Mouse (Mus musculus): ENCODE results near the gene Ssr2.
"Not testable (repeated sequence)": the region's sequence is repeated elsewhere in the genome, so short reads cannot be mapped to it uniquely, and the experiment has no call there.

Gene Ssr2

DNA sequence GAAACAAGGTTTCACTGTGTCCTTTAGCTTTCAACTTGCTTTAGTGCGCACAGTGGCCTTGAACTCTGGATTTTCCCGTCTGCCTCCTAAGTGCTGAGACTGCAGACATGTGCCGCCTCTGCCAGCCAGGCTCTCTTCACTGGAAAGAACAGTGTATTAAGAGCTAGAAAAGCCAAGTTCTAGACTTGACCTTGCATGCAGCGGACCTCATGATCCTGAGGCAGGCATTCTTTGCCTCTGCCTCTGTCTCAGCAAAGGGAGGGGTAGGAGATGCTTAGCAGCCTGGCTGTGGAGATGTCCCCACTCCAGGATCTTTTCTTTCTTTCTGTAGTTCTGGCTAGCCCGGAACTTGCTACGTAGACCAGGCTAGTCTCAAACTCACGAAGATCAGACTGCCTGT, 29.2 kb downstream of the Ssr2 start:
- DNase-seq: no peak

DNA sequence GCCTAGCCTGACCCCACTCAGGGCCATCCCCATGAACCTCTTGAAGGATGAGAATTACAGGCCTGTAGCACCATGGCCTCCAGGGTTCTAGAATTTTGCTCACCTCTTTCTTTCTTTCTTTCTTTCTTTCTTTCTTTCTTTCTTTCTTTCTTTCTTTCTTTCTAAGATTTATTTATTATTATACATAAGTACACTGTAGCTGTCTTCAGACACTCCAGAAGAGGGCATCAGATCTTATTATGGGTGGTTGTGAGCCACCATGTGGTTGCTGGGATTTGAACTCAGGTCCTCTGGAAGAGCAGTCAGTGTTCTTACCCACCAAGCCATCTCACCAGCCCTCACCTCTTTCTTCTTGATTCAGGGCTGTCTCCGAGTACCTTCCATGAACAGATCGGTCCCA, 30.0 kb downstream of the Ssr2 start, which contains the start of gene Arhgef2:
Gene Arhgef2 (plus strand): TSS at position 301 of the 400 bp plus-strand sequence.
- DNase-seq: not testable (repeated sequence)

DNA sequence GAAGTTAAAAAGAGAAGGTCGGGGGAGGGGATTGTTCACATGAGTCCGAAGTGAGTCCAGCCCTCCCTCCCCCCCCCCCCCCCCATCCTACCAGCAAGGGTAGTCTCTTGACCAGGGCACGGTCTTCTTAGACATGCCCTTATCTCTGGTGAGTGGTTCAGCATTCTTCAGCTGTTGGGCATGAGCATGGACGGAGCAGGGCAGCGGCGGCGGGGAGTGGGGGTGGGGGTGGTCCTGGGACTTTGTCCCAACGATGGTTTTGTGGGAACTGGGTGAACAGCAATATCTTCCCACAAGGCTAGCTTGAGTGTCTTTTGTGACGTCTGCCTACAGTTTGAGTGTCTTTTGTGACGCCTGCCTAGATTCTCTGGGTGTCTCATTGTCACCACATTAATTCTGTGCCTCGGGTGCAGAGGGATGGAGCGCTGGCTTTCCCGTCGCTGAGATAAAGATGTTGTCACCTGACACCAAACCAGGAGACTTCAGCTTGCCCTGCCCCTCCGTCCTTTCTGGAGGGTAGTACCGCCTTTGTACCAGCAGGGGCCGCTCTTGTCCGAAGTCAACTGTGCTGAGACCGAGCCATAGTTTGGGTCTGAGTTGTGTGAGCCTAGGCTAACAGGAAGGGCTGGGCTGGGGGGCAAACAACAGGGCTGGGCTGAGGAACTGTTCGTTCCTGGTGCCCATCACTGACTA, 31.5 kb downstream of the Ssr2 start:
- DNase-seq: peak; percentile 91 to 92

DNA sequence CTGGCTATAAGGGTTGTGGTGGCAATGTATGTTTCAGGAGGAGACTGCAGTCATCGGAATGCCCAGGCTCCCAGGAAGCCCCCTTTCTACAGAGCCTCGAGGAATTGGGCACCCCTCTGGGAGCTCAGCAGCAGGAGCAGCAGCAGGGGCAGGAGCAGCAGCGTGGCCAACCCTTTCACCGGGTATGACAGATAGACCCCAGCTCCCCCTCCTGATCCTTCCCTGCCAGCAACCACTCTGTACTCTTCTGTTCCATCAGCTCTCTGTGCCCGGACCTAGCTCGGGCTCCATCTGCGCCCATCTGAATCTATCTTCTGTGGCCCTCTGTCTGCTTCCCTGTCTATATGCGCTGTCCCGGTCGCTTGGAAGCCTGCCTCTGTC, 32.1 kb downstream of the Ssr2 start:
- no peak for DNase-seq

DNA sequence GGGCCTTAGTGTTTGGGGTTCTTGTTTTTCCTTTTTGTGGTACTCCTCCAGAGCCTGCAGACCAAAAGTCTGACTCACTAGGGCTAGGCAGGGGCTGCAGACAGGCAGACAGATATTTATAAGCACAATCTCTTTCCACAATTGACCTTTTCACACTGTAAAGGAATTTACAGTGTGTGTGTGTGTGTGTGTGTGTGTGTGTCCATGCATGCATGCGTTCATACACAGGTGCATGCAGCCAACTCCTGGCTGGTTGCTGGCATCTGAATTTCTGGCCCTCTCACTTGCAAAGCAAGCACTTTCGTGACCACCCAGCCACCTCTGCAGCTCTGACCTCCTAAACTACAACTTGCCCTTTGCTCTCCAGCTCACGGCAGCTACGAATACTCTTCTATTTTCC, 33.4 kb downstream of the Ssr2 start:
- no peak for DNase-seq

DNA sequence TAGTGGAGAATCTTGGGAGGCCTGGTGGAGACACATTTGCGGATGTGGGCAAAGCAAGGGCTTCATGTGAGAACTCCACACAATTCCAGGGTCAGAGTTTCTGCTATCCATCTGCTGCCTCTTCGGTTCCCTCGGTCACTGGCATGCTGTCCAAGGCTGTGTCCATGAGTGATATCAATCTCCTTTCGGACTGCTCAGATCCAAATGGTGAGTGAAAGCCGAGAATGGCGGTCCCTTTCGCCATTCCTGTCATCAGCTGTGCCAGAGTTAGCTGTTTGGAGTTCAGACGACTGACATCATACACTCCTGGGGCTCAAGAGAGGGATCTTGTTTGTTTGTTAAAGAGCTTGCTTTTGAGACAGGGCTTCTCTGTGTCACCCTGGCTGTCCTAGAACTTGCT, 38.7 kb downstream of the Ssr2 start:
- no peak for DNase-seq

DNA sequence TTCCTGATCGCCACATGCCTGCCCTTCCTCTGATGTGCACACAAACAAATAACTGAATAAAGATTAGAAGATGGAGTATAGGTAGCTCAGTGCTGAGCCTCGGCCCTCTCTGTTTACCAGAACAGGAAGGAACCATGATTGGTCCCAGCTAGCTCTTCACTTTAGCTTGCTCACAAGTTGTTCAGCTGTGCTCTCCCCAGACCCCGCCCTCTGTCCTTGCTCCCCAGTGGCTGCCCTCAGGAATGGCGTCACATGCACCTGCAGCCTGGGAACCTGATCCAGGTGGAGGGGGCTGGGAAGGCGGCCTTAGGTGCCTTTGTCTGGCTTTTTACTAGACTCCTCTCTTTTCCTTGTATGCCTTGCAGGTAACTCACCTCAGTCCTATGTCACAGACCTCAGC, 39.4 kb downstream of the Ssr2 start:
- peak; percentile 55 to 73 for DNase-seq

DNA sequence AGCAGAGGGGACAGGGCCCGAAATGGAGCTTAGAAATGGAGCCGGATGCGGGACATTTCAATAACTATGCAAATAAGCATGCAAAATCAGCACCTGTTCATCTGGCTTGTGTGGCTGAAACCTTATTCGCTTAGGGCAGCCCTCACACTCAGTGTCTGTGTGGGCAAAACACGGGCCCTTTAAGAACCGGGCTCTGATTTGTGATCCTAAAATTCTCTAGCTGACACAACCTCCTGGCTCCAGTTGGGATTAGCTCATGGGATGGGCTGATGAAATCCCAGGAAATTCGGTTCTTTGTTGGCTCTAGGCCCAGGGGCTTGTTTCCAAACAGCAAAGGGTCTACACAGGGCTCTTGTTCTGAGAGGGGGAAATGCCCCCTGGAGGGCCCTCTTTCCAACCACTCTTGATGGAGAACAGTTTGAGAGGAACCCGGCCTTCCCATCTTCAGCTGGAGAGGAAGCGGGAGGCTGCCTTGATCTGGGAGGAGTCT, 40.3 kb downstream of the Ssr2 start:
- DNase-seq: peak; percentile 51 to 65

DNA sequence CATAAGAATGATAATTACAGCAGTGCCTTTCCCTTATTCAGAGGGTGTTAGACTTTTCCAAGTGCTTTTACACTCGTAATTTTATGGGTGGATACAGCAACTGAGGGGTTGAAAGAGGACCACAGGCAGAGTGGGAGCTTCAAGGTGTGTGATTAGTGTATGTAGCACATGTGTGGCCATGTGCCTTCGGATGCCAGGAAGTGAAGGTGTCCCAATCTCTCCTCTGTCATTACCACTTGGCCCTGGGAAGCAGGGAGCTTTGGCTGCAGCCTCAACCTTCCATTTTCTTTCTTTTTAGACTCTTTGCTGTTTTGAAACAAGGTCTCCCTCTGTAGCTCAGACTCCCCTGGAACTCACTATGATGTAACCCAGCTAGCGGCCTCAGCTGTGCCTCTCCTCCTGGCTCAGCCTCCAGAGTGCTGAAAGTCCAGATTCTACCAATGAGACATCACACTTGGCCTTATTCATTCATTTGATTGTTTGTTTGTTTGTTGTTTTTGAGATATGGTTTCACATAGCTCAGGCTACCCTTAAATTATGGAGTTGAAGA, 41.4 kb downstream of the Ssr2 start:
- no peak for DNase-seq

DNA sequence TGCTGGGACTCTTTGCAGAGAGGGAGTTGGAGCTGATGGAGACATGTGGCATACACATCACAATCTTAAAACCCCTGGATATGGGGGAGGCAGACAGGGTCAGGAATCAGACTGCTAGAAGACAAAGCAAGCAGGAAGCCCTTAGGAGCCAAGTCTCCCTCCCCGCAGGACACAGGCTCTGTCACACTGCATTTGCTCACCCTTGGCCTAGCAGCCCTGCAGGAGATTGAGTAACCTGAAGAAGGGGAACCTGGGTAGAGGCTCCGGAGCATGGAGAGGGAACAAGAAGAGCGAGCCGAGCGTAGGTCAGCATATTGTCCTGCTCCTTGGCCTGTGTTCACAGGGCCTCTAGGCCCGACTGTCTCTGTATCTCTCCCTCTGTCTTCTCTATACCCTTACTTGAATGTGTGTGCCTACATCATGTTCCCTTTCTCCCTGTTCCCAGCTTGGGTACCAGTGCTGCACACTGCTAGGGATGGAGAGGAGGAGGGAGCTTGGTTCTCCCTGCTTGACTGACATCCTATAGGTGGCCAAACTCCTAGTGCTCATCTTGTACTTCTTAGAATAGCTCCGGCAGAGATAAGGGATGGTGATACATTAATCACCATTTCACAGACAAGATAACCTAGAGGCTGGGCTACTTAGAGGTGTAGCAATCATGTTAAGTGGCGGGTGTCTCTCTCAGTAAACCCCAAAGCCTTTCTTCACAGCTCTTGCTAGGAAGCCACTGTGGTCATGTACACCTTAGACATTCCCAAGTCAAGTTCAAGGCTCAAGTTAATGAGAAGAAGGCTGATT, 42.6 kb downstream of the Ssr2 start:
- DNase-seq: peak in 1 of 2 experiments; percentile 54

DNA sequence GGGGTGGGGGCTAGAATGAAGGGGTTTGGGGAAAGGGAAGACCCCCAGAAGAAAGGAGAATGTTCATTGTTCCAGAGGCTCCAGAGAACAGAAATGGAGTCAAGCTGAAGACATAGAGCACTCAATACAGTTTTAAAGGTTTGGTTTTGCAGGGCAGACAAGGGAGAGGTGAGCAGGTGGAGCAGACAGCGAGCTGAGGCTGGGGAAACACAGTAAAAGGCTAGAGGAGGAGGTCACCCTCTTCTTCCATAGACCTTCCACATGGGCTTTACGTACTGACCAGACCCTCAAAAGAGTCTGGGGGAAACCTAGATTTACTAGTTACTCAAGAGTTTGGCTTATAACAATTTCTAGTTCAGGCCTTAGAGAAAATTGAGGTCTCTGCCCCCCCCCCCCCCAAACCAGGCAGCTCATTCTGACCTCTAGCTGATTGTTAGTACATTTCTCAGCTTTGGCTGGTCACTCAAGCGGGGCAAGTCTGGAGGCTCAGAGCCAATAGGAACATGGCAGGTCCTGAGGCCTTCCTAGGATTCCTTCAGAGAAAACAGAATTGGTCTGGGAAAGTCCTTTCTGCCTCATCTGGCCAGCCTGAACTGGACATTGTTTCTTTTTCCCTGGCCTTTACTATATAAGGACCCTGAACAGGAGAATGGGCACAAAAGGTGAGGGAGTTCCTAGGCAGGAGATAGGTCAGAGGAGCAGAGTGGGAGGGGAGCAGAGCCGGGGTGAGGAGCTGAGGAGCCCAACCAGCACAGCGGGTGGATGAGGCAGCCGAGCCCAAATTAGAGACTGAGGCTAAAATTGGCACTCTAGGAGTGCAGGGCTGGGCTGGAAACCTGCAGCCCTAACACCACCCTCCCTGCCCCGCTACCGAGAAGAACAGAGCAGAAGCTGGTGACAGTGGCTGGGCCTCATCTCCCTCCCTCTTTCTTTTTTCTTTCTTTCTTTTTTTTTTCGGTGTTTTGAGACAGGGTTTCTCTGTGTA, 43.7 kb downstream of the Ssr2 start:
- DNase-seq: peak; percentile 37 to 53

DNA sequence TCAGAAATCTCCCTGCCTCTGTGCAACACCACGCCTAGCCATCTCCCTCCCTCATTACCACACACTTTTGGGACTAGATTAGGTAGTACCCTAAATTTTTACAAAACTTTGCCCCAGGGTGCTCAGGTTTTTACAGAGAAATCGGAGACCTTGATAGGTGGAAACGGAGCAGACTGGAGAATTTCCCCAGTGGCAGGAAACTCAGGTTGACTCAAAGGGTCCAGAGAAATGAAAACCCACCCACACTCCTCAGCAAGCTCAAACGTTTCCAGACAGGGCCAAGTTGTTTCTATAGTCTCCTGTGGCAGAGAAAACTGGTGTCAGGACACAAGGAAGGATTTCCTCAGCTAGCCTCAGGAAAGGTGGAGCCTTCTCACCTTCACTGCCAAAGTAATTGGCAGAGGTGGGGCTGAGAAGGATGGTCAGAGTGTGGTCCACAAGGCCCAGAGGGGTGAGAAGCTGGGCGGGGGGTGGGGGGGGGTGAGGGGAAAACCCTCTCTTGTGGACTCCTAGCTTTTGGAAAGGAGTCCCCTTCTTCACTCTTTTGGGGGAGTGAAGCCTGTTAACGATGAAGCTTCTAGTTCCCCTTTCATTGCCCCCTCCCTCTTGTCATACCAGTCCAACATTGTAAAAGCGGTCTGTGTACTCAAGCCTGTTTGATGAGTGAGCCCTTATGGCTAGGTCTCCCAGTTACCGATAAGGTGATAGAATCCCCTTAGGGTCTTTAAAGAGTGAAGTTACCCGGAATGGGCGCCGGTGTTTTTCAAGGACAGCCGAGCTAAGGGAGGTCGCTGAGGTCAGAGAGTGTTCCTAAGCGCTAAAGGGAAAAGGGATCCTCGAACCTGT, 44.7 kb downstream of the Ssr2 start:
- no peak for DNase-seq

DNA sequence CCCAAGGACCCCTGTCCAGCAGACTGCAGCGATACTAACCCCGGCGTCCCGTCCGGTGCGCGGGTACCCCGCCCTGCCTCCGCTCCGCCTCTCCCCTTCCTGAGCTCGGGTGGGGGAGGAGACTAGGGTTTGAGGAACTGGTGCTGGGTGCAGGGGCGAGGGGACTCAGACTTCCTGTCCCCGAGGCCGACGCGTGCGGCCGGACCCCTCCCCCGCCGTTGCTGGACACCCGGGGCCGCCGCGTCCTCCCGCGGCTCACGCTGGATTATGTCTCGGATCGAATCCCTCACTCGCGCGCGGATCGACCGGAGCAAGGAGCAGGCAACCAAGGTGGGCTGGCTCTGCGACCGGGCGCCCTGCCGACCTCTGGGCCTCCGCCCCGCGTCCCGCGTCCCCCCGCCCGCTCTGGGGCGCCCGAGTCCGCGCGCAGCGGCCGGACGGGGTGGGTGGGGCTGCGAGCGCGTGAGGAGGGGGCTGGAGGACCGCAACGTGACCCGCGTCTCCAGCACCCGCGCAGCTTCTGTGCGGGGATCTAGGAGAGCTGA, 45.4 kb downstream of the Ssr2 start:
- DNase-seq: peak; percentile 82 to 90

DNA sequence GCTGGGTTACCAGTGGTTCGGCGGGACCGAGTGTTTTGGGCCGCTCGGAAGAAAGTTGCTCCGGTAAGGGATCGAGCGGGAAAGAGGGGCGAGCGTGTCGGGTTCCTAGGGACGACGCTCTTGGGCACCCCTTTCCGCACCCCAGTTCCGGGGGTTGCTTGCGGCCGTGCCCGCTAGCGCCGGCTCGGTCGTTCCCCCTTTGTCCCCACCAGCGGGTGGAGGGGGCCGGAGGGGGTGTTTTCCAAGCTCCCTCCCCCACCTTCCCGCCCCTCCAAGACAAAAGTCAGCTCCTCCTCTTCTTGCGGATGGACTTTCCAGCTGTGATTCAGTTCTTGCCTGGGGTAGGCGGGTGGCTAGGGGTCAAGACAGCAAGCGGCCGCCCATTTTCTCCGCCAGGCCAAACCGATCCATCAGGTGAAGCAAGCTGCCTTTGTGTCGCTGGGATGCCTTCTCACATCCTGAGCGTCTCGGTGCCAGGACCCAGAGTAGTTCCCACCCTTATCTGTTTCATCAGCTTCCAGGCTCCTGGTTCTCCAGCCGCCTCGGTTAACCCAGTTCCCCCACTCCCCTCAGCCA, 45.9 kb downstream of the Ssr2 start:
- DNase-seq: peak; percentile 73 to 85

DNA sequence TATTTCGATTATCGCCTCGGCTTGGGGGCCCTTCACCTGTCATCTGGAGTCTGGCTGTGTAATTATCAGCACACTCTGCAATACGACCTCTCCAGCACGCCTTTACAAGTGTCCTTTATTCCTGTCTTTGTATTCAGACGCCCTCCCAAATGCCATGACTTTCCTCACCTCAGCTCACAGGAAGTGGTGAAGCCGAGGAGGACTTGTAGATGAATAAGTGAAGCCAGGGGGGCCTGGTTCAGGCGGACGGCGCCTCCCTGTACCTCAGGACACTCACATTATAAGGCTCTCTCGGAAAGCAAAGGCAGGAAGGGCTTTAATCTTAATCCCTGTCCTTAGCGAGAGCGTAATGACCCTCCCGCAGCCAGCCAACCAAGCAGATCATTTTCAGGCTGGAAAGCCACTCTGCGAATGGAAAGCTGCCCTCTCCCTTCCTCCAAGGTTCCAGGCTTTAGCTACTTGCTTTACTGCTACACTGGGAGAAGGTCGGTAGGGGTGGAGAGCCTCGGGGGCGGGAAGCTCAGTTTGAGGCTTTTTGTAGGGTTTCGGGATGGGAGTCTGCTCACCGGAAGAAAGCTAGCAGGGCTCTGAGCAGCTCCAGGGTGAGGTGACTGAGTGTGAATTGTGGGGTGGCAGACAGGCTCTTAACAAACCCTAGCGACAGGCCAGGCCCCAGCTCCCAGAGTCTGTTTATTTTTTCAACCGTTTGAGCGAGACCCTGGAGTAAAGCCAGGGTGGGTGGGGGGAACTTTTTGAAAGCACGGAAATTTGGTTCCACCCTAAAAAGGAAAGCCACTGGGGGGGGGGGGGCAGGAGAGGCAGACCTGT, 46.7 kb downstream of the Ssr2 start:
- DNase-seq: peak; percentile 64 to 74

DNA sequence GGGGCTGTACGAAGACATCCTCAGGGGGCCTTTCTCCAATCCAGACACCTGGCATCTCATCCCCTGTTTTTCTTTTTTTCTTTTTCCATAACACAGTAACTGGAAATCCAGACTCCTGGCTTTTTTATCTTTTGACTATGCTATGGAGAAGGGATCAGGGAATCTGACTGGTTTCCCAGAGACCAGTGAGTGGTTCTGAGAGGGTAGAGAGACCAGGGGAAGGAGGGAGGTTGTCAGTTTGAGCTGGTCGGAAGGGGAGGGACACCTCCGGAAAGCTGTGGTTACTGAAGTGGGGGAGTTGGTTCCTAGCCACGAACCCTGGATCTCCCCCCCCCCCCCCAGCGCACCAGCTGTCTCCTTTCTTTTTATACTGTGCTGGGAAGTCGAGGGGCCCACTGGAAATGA, 47.3 kb downstream of the Ssr2 start:
- DNase-seq: peak in 1 of 2 experiments; percentile 70

DNA sequence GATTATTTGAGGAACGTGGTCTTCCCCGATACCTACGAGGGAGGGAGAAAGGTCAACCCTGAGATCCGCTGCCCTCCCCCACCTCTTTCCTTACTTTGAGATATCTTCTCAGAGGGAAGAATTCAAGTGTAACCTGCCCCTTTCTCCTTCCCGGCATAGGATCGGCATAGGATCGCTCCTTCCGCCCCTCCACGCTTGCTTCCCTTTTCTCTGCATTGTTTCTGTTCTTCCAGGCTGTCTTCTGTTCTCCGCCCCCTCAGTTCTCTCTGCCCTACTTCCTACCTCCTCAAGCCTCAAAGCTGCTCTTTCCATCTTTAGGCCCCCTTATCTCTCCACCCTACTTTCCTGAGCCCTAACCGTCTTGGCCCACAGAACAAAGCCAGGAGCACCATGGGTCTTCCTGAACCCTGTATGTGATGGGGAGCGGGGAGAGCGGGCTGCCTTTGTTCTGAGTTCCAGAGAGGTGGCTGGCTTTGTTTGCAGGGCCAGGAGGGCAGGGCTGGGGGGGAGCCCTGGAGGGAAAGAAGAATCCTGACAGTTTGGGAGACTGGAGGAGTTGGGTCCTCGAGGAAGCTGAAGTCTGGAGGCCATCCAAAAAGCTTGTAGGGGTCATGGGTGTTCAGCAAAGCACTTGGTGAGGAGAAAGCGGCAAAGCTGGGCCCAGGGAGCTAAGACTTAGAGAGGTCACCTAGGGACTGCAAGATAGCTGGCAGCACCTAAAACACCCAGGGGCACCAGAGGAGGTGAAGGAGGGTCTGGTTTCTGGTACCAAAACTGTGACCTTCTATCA, 47.9 kb downstream of the Ssr2 start:
- peak; percentile 53 to 65 for DNase-seq

DNA sequence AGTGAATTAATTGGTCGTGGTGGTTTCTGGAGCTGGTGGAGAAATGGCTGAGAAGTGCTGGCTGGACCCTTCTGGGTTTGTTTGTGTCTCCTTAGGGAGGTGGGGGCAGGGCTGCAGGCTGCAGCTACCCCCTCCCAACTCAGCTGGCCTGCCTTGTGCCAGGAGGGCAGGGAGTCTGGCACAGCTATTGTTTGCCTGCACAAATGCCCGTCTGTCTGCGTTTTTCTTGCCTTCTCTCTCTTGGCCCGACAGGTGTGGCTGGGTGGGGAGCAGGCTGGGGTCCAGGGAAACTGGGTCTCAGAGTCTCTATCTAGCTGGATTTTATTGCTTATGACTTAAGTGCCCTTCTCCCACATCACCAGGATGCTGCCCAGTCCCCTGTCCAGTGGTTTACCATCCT, 48.6 kb downstream of the Ssr2 start:
- peak in 1 of 2 experiments; percentile 27 for DNase-seq

DNA sequence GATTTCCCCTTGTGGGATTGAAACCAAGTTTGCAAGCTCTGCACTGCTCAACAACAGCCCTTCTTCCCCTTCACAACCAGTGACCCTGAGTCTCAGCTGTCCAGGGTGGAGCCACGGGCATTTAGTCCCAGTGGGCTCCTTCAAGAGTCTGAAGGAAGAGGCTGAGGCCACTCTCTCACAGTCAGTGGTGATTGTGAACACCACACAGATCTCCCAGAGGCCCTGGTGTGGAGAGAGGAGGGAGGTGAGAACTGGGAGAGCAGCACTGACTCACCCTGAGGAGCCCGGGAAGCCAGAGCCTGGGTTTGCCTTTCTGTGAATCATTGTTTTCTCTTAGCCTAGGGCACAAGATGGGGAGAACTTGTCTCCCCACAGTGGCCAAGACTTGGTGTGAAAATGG, 49.3 kb downstream of the Ssr2 start:
- DNase-seq: peak in 1 of 2 experiments; percentile 36
